Mouse (Mus musculus): Measurements from ENCODE around the gene Dync1i1.

DNA sequence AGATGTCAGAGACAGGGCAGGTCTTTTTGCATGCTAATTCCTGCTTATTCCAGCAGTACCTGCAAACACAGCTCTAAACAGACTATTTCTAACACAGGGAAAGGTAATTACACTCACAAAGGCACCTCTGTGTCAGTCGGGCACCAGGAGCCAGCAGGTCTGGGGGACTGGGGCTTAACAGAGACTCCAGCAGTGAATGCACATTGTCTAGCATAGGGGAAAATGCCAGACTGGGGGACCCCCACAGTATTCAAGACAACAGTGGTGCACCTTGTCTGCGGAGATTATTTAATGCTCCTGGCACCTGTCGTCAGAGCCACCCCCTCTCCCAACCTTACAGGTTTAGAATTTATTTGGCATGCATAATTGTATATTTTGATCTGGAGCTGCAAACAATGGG is 333.1 kb downstream of the Dync1i1 start:
- TF ChIP-seq POLR2A (IDR thresholded peaks at IDR 0.05; ENCODE audit: borderline replicate concordance, insufficient read depth, low read length) (no peak), CTCF (IDR thresholded peaks at IDR 0.05; ENCODE audit: borderline replicate concordance, insufficient read depth, low read depth, low read length) (no peak)

Measured in cerebellum, adult 2 months (tissue).